Mouse (Mus musculus) WW6 (cell line): ENCODE data around the gene Fbxo24.

Source experiments
- DNase-seq: peaks from one replicate; pipeline ENCODE4 v3.0.0-alpha.2; 2013; ENCODE audit warnings: low read depth, low spot score

Fbxo24 gene

GRCm38 (mm10) chr5:137601365-137601729, 27.5 kb downstream of the Fbxo24 start:
- no peak for DNase-seq

GRCm38 (mm10) chr5:137600619-137601364, 28.0 kb downstream of the Fbxo24 start, which contains the start of gene Mospd3:
Gene Mospd3 (minus strand): TSS chr5:137601058.
- peak; percentile 94 for DNase-seq

GRCm38 (mm10) chr5:137600281-137600618, 28.6 kb downstream of the Fbxo24 start:
- no peak for DNase-seq

- DNase-seq, result no peak
Observed at GRCm38 (mm10) chr5:137599600-137599999, 29.2 kb downstream of the Fbxo24 start.

GRCm38 (mm10) chr5:137598100-137598826, 30.5 kb downstream of the Fbxo24 start:
- no peak for DNase-seq

- no peak for DNase-seq
Observed at GRCm38 (mm10) chr5:137597625-137598024, 31.2 kb downstream of the Fbxo24 start.

GRCm38 (mm10) chr5:137596601-137597261, 32.1 kb downstream of the Fbxo24 start:
- no peak for DNase-seq

- DNase-seq, result no peak
Observed at GRCm38 (mm10) chr5:137595921-137596320, 32.9 kb downstream of the Fbxo24 start.

GRCm38 (mm10) chr5:137590507-137590906, 38.3 kb downstream of the Fbxo24 start:
- DNase-seq, result no peak

- peak; percentile 47 for DNase-seq
Observed at GRCm38 (mm10) chr5:137584976-137585375, 43.8 kb downstream of the Fbxo24 start.

GRCm38 (mm10) chr5:137583670-137584169, 45.1 kb downstream of the Fbxo24 start:
- DNase-seq, result no peak

GRCm38 (mm10) chr5:137582702-137583101, 46.1 kb downstream of the Fbxo24 start:
- no peak for DNase-seq

GRCm38 (mm10) chr5:137580246-137580645, 48.6 kb downstream of the Fbxo24 start:
- no peak for DNase-seq

- no peak for DNase-seq
Observed at GRCm38 (mm10) chr5:137574470-137574901, 54.3 kb downstream of the Fbxo24 start.

GRCm38 (mm10) chr5:137570691-137571586, 57.9 kb downstream of the Fbxo24 start:
- DNase-seq, result no peak

- no peak for DNase-seq
Observed at GRCm38 (mm10) chr5:137570181-137570580, 58.6 kb downstream of the Fbxo24 start.

- no peak for DNase-seq
Observed at GRCm38 (mm10) chr5:137569665-137570064, 59.1 kb downstream of the Fbxo24 start, which contains the start of gene Tfr2. Gene Tfr2 (plus strand): TSS chr5:137569840.

GRCm38 (mm10) chr5:137569031-137569430, 59.8 kb downstream of the Fbxo24 start:
- DNase-seq, result no peak

GRCm38 (mm10) chr5:137568223-137568798, 60.5 kb downstream of the Fbxo24 start:
- DNase-seq, result no peak

GRCm38 (mm10) chr5:137566416-137566815, 62.4 kb downstream of the Fbxo24 start:
- DNase-seq, result no peak

- no peak for DNase-seq
Observed at GRCm38 (mm10) chr5:137565744-137566143, 63.1 kb downstream of the Fbxo24 start.
